Comparison of ENCODE assay signal across 28 mouse cellular contexts in the genomic region with DNA sequence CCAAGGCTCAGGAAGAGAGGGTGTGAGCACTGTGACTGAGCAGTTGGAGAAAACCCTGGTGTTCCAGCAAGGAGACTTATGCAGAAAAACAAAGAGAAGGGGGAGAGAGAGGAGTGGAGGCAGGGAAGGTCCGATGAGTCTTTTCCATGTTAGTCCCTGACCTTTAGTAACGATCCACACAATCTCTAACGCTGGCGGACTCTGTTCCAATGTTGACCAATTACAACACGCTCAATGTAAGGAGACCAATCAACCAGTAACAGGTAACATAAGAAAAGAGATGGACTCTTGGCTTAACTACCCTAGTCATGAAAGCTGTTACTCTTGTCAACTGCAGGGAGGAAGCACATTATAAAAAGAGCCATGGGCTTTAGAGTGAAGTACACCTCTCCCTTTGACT.
DNase-seq lines count a peak whose midpoint lies in the region; ATAC-seq and TF ChIP-seq lines count a peak whose summit lies in the region.
"Had no signal": no experiment of that assay in that cellular context is flagged by ENCODE, and none has a peak within 500 bp of the region (broad histone marks: within the 10 kb centered on the region; RNA-seq: fewer than 3 reads in every experiment).

No protein-coding gene starts in this region.

- no peak for TF ChIP-seq POLR2A in spleen, adult 2 months (IDR thresholded peaks at IDR 0.05; ENCODE audit: low read depth, low read length)

- H3K4me2 ChIP-seq in intestine, postnatal 0 days (replicated peaks; ENCODE audit: low read depth): no peak overlapping the region
- no peak overlapping the region for H3K4me2 ChIP-seq in intestine, embryonic 15.5 days (replicated peaks)
- no peak overlapping the region for H3K4me2 ChIP-seq in liver, embryonic 14.5 days (ENCODE audit: low read depth)
- H3K4me2 ChIP-seq in liver, postnatal 0 days (ENCODE audit: low read depth, low read length): peak overlapping the region; percentile 9; the same call in 1 of the 2 replicates
- H3K4me2 ChIP-seq: forebrain, embryonic 13.5 days; heart, embryonic 11.5 days; heart, embryonic 15.5 days; hindbrain, embryonic 13.5 days had no signal

- H3K27me3 ChIP-seq in intestine, postnatal 0 days (replicated peaks; ENCODE audit: control insufficient read depth, insufficient read depth, low read length): no peaks in the 10 kb centered on the region
- no peaks in the 10 kb centered on the region for H3K27me3 ChIP-seq in intestine, embryonic 15.5 days (replicated peaks)
- no peaks in the 10 kb centered on the region for H3K27me3 ChIP-seq in spleen, adult 2 months (ENCODE audit: control insufficient read depth, insufficient read depth, low read length)
- H3K27me3 ChIP-seq in liver, embryonic 14.5 days (ENCODE audit: control insufficient read depth, insufficient read depth, low read length): no peaks in the 10 kb centered on the region
- H3K27me3 ChIP-seq in liver, postnatal 0 days (ENCODE audit: insufficient read depth, low read length): no peaks in the 10 kb centered on the region
- H3K27me3 ChIP-seq: CH12.LX; forebrain, embryonic 13.5 days; heart, embryonic 15.5 days; hindbrain, embryonic 13.5 days; Patski had no signal

- no peaks in the 10 kb centered on the region for H3K9me3 ChIP-seq in intestine, postnatal 0 days (ENCODE audit: control insufficient read depth)
- no peaks in the 10 kb centered on the region for H3K9me3 ChIP-seq in intestine, embryonic 15.5 days
- H3K9me3 ChIP-seq in liver, embryonic 14.5 days (ENCODE audit: control insufficient read depth, low read length): no peaks in the 10 kb centered on the region
- H3K9me3 ChIP-seq in liver, postnatal 0 days (ENCODE audit: low read length): no peaks in the 10 kb centered on the region
- H3K9me3 ChIP-seq: forebrain, embryonic 10.5 days; forebrain, embryonic 13.5 days; G1E; heart, embryonic 15.5 days; hindbrain, embryonic 10.5 days; hindbrain, embryonic 13.5 days had no signal

- no peak for TF ChIP-seq EP300 in liver, embryonic 14.5 days (IDR thresholded peaks at IDR 0.05; ENCODE audit: low read depth)
- no peak; the same call in 1 of the 2 replicates for TF ChIP-seq EP300 in liver, postnatal 0 days (IDR thresholded peaks at IDR 0.05; ENCODE audit: low read depth)

- H3K9ac ChIP-seq in intestine, postnatal 0 days (ENCODE audit: low read depth, low read length): no peak overlapping the region
- H3K9ac ChIP-seq in intestine, embryonic 15.5 days: no peak overlapping the region
- H3K9ac ChIP-seq in liver, embryonic 14.5 days (replicated peaks): no peak overlapping the region
- 0 out of 2 replicates have a peak overlapping the region, but pooled peaks have one; percentile 38 for H3K9ac ChIP-seq in liver, postnatal 0 days (replicated peaks)
- H3K9ac ChIP-seq: forebrain, embryonic 13.5 days; forebrain, postnatal 0 days; heart, embryonic 15.5 days; hindbrain, embryonic 13.5 days had no signal

- DNase-seq in spleen, adult 2 months (ENCODE audit: low read depth in 1 of 2, low spot score in 2 of 2): no peak
- DNase-seq in spleen, postnatal 36 days (ENCODE audit: low spot score in 2 of 2): no peak
- no peak for DNase-seq in liver, embryonic 14.5 days (ENCODE audit: low read depth in 3 of 3, low spot score in 3 of 3)
- DNase-seq in liver, postnatal 0 days: no peak
- DNase-seq in left cerebral cortex, postnatal 10 days (ENCODE audit: extremely low spot score in 1 of 2, low spot score in 2 of 2): no peak
- no peak for DNase-seq in cerebellum, adult 9-10 months
- DNase-seq: adrenal gland, postnatal 14 days; B cell, adult 2 months; cerebellum, adult 11-12 months; cerebellum, adult 8-10 months; cerebellum, postnatal 14 days; forebrain, postnatal 0 days; gastrocnemius, adult 2 months; gastrocnemius, postnatal 14 days; heart, postnatal 10 days; heart, postnatal 36 days had no signal

- H3K4me3 ChIP-seq in intestine, postnatal 0 days (ENCODE audit: low read depth, low read length): no peak overlapping the region
- H3K4me3 ChIP-seq in intestine, embryonic 15.5 days (replicated peaks): no peak overlapping the region
- no peak overlapping the region for H3K4me3 ChIP-seq in spleen, adult 2 months (ENCODE audit: extremely low read depth, insufficient read depth, insufficient read length)
- H3K4me3 ChIP-seq in liver, embryonic 14.5 days (ENCODE audit: insufficient read depth in 1 of 2, low read depth in 2 of 2, low read length in 2 of 2): no peak overlapping the region
- no peak overlapping the region for H3K4me3 ChIP-seq in liver, postnatal 0 days (ENCODE audit: low read depth, low read length)
- H3K4me3 ChIP-seq: forebrain, embryonic 10.5 days; forebrain, embryonic 13.5 days; gastrocnemius, adult 2 months; heart, embryonic 15.5 days; hindbrain, embryonic 10.5 days; hindbrain, embryonic 13.5 days had no signal

- WGBS in intestine, postnatal 0 days: 66% methylated on average over 5 of the region's 5 CpGs
- 89% methylated on average over 5 of the region's 5 CpGs for WGBS in intestine, embryonic 15.5 days
- WGBS in spleen, adult 2 months: 93% methylated on average over 5 of the region's 5 CpGs
- 83% methylated on average over 5 of the region's 5 CpGs for WGBS in liver, embryonic 14.5 days (ENCODE audit: insufficient replicate concordance)
- 60% methylated on average over 5 of the region's 5 CpGs for WGBS in liver, postnatal 0 days (ENCODE audit: insufficient replicate concordance)

- peak; percentile 57; the same call in 1 of the 2 replicates for ATAC-seq in intestine, postnatal 0 days
- ATAC-seq in intestine, embryonic 15.5 days: no peak
- 0 out of 2 replicates have a peak, but pooled peaks have one; percentile 28 for ATAC-seq in liver, embryonic 14.5 days (ENCODE audit: insufficient read depth)
- peak; percentile 83 for ATAC-seq in liver, postnatal 0 days
- ATAC-seq: forebrain, embryonic 13.5 days; forebrain, postnatal 0 days; hindbrain, embryonic 16.5 days; Patski had no signal

- H3K27ac ChIP-seq in intestine, postnatal 0 days (ENCODE audit: low read depth, low read length): no peak overlapping the region
- no peak overlapping the region for H3K27ac ChIP-seq in intestine, embryonic 15.5 days
- H3K27ac ChIP-seq in spleen, adult 2 months (ENCODE audit: insufficient read depth, low read length): peak overlapping the region; percentile 19; the same call in 1 of the 2 replicates
- no peak overlapping the region for H3K27ac ChIP-seq in liver, embryonic 14.5 days
- H3K27ac ChIP-seq in liver, postnatal 0 days (ENCODE audit: low read depth): peak overlapping the region; percentile 71
- H3K27ac ChIP-seq: forebrain, embryonic 10.5 days; forebrain, embryonic 13.5 days; gastrocnemius, adult 2 months; heart, embryonic 15.5 days; hindbrain, embryonic 10.5 days; hindbrain, embryonic 13.5 days had no signal

- no peak for TF ChIP-seq CTCF in intestine, postnatal 0 days (IDR thresholded peaks at IDR 0.05; ENCODE audit: low read depth)
- no peak for TF ChIP-seq CTCF in spleen, adult 2 months (IDR thresholded peaks at IDR 0.05; ENCODE audit: extremely low read depth, insufficient read depth, insufficient read length, insufficient replicate concordance)
- TF ChIP-seq CTCF in liver, embryonic 14.5 days (IDR thresholded peaks at IDR 0.05; ENCODE audit: low read depth): no peak
- no peak for TF ChIP-seq CTCF in liver, postnatal 0 days (IDR thresholded peaks at IDR 0.05; ENCODE audit: low read depth)

- intact Hi-C loops in left cerebral cortex, postnatal 10 days (cut with DNase I): no loop called here

- no peaks in the 10 kb centered on the region for H3K4me1 ChIP-seq in intestine, postnatal 0 days (replicated peaks; ENCODE audit: control insufficient read depth, insufficient read depth, low read length)
- H3K4me1 ChIP-seq in intestine, embryonic 15.5 days (replicated peaks): no peaks in the 10 kb centered on the region
- peaks cover 11% of the 10 kb centered on the region; the same call in 1 of the 2 replicates for H3K4me1 ChIP-seq in spleen, adult 2 months (ENCODE audit: control insufficient read depth, insufficient read depth, insufficient read length)
- no peaks in the 10 kb centered on the region; a peak in 1 of 4 replicates for H3K4me1 ChIP-seq in liver, embryonic 14.5 days (replicated peaks; ENCODE audit: control insufficient read depth in 2 of 2, insufficient read depth in 2 of 2, low read length in 1 of 2)
- peaks cover 17% of the 10 kb centered on the region for H3K4me1 ChIP-seq in liver, postnatal 0 days (ENCODE audit: insufficient read depth)
- H3K4me1 ChIP-seq: hindbrain, embryonic 10.5 days had no signal

- peaks cover 15% of the 10 kb centered on the region; the same call in 1 of the 2 replicates for H3K36me3 ChIP-seq in intestine, postnatal 0 days (ENCODE audit: control insufficient read depth, insufficient read depth)
- H3K36me3 ChIP-seq in intestine, embryonic 15.5 days: 0 out of 2 replicates have a peak, but pooled peaks cover 4% of the 10 kb centered on the region
- H3K36me3 ChIP-seq in spleen, adult 2 months (ENCODE audit: control insufficient read depth, insufficient read depth, low read length): peaks cover 8% of the 10 kb centered on the region
- peaks cover 2% of the 10 kb centered on the region for H3K36me3 ChIP-seq in liver, embryonic 14.5 days (replicated peaks; ENCODE audit: control insufficient read depth, insufficient read depth, low read depth)
- H3K36me3 ChIP-seq in liver, postnatal 0 days (replicated peaks; ENCODE audit: insufficient read depth, low read length): peaks cover 16% of the 10 kb centered on the region

Comparison
In these comparisons a context has a peak if more than half of its experiments do, and no peak if none do; other contexts are left out.
1. H3K27ac ChIP-seq: peak in spleen, adult 2 months (single experiment) and liver, postnatal 0 days (single experiment); none in intestine, postnatal 0 days (single experiment), intestine, embryonic 15.5 days (single experiment) and liver, embryonic 14.5 days (single experiment).